Mouse (Mus musculus) spleen, postnatal 36 days (tissue): ENCODE measurements around the gene Kank3.
A peak's percentile ranks its signal among the peaks of the same experiment; 100 is the strongest.
"Not testable (repeated sequence)": the region's sequence is repeated elsewhere in the genome, so short reads cannot be mapped to it uniquely, and the experiment has no call there.

Source experiments
- DNase-seq, 2 experiments: peaks; one replicate each; pipeline ENCODE4 v3.0.0; 2022; ENCODE audit warnings: low spot score in 2 of 2, mixed read lengths in 1 of 2

Kank3 gene

DNA sequence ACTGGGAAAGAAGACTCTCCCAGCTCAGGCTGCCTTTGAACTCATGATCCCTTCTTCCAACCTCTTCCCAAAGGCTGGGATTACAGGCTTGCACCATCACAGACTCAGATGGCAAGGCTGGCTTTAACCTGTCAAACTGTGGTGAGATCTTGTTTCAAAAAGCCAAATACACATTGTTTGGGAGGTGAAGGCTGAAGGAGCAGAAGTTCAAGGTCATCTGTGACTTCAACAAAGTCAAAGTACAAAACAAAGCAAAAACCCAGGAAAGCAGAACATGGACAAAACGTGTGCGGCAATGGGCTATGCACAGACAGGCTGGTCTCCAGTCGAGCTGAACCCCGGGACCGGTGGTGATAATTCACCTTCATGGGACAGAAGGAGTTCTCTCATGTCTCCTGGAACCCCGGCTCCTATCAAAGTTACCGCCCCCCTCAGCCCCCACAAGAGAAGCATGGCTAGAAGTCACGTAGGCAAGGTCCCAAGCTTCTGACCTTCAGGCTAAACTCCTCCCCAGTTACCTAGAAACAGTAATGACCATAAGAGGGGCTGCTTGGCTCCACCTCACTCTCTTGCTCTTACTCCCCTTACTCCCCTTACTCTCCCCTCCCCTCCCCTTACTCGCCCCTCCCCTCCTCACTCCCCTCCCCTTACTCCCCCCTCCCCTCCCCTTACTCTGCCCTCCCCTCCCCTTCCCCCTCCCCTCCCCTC, 3.0 kb upstream of the Kank3 start:
- DNase-seq, result no peak

DNA sequence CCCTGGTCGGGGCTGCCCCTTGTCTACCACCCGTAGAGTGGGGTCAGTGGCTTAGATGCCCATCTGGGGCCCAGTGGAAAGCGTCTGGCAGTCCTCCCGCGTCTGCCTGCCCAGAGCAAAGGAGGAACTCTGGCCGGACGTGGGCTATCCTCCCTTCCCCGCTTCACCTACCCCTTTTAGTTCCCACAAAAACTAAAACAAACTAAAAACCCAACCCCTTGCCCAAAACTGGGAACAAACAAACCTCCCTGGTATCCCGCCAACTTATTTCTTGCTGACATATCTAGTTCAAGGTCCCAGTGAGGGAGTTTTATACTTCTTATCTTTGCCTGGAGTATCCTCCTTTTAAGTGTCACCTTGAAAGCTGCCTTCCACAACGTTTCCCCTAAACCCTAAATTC, 2.1 kb upstream of the Kank3 start:
- no peak for DNase-seq

DNA sequence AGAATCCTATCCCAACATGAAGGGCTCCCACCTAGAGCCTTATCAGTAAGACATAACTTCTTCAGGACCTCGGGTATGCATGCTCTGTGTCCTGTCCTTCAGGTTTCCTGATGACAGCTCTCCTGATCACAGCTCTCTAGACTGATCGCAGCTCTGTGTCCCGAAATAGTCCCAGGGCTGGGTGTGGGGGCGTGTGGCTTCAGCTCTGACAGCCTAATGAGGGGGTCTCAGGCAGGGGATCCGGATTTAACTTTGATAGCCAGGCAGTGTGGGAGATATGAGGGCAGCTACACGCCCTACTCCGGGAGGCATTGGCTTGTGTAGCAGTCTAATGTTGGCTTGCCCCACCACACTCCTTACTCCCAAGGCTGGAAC, 810 bp downstream of the Kank3 start:
- DNase-seq, result no peak

DNA sequence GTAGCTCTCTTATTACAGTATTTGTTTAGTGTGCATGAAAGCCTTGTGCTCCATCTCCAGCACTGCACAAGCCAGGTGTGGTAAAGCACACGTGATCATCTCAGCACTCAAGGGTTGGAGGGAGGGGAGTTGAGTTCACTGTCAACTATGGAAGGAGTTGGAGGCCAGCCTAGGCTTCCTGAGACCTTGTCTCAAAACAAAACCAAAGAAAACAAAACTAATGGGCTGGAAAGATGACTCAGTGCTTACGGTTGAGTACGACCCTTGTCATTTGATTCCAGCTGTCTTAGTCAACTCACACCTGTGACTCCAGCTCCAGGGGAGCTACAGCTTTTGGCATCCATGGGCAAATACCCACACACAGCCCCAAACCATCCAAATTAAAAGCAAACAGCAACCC, 2.2 kb downstream of the Kank3 start:
- no peak for DNase-seq

DNA sequence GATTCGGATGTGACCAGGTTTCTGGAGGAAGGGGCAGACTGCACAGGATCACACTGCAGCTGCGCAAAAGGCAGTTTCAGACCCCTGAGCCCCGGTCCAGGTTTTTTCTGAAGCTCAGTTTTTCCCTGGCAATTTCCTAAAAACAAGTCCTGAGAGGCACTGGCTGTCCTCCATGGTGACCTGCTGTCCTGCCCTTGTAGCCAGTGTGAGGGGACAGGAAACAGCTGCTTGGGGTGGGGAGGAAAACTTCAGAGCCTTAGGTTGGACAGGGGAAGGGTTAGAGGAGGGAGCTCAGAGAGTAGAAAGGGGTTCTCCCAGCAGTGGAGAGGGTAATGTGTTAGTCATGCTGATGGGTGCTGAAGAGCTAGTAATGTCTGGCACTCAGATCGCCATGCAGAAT, 2.7 kb downstream of the Kank3 start:
- DNase-seq, result peak in 1 of 2 experiments; percentile 12

DNA sequence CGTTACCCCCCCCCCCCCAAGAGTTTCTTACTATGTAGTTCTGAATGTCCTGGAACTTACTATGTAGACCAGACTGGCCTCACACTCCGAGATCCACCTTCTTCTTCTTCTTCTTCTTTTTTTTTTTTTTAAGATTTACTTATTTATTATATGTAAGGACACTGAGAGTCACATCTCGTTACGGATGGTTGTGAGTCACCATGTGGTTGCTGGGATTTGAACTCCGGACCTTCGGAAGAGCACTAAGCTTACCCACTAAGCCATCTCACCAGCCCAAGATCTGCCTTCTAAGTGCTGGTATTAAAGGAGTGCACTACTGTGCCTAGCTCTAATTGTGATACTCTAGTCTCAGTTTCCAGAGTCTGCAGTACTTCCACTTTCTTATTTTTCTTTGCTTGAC, 5.1 kb downstream of the Kank3 start:
- no peak for DNase-seq

DNA sequence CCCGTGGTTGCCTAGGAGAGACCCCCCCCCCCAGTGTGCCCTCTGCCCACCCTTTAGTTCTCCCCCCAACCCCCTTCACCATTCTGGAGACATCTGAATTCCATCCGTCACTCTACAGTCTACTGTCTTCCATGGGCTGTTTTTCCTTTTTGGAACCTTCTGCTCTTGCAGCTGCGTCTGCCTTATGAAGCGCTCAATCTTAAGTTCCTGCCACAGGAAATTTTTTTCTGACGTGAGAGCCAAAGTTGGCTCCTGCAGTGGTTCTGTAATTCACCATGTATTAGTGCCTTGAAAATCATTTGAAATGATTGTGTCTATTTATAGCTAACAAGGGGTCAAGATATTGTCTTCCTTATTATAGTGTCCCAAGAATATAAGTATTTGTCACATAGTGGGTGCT, 6.3 kb downstream of the Kank3 start:
- no peak for DNase-seq

DNA sequence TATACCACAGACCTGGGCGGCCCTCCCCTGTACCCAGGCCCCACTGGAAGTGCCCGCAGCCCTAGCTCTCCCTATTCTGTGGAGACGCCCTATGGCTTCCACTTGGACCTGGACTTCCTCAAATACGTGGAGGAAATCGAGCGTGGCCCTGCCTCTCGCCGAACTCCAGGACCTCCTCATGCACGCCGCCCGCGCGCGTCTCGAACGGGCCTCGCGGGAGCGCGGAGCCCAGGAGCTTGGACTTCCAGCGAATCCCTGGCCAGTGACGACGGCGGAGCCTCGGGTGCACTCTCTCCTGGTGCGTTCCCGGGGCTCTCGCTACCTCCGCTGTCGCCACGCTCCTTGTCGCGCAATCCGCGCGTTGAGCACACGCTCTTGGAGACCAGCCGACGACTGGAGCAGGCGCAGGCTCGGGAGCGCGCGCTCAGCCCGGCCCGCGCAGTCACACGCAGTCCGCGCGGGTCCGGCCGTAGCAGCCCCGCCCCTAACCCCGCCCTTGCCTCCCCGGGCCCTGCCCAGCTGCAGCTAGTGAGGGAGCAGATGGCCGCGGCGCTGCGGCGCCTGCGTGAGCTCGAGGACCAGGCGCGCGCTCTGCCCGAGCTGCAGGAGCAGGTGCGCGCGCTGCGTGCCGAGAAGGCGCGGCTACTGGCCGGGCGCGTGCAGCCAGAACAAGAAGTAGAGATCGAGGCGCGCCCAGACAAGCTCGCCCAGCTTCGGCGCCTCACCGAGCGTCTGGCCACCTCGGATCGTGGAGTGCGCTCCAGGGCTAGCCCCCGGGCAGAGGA, 7.1 kb downstream of the Kank3 start:
- peak; percentile 90 to 91 for DNase-seq

DNA sequence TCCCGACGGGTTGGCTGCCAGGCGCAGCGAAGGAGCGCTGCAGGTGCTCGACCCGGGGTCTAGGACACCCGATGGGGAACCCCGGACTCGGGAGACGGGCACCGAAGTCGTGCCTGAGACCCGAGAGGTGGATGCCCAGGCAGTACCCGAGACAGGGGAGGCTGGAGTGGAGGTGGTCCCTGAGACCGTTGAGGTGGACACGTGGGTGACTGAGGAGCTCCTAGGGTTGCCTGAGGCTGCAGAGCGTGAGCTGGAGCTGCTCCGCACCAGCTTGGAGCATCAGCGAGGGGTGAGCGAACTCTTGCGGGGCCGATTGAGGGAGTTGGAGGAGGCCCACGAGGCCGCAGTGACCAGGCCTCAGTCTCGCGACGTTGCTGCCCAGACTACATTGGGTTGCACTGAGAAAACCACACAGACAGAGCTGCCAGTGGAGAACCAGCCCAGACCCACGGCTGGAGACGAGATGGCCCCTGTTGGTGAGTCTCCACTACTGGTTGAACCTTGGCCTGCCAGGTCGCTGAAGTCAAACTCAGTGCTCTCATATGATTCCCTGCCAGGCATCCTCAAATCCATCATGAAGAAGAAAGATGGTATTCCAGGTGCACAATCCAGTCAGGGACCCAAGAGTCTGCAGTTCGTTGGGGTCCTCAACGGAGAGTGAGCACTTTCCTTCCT, 7.8 kb downstream of the Kank3 start:
- DNase-seq, result no peak

DNA sequence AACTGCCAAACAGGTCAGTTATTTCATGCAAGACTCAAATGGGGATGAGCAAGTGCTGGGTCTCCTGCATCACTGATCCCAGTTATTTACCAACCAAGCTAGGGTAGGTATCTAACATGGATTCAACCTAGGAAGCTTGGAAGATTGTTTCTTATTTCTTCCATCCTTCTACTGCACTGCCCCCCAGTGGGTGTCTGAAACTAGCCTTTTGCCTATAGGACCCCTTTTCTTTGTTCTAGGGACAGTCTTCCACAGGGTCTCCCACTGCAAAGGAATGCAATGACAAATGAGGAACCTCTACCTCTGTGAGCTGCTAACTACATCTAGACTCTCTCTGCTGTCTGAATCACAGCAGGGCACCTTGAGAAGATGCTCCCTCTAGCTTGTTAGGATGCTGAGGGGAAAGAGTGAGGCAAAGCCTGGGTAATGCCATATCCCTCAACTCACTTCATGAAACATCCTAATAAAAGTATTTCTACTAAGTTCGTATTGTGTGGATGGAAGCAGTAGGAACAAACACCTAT, 12.2 kb downstream of the Kank3 start:
- DNase-seq, result no peak

DNA sequence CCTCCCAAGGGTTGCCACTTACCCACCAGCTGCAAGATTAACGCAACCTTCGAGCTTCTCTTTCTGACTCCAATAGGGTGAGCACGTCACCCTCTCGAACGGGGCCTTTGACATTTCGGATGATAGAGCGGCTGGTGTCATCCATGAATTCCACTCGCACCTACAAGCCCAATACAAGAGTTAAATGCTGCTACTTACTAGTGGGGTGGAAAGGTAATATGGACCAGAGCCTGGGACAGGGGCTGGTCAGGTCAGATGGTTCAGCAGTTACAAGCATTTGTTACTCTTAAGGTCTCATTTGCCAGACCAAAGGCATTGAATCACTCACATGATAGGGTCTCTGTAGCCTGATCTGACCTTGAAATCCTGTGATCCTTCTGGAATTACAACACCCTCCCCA, 12.9 kb downstream of the Kank3 start:
- DNase-seq, result not testable (repeated sequence)

DNA sequence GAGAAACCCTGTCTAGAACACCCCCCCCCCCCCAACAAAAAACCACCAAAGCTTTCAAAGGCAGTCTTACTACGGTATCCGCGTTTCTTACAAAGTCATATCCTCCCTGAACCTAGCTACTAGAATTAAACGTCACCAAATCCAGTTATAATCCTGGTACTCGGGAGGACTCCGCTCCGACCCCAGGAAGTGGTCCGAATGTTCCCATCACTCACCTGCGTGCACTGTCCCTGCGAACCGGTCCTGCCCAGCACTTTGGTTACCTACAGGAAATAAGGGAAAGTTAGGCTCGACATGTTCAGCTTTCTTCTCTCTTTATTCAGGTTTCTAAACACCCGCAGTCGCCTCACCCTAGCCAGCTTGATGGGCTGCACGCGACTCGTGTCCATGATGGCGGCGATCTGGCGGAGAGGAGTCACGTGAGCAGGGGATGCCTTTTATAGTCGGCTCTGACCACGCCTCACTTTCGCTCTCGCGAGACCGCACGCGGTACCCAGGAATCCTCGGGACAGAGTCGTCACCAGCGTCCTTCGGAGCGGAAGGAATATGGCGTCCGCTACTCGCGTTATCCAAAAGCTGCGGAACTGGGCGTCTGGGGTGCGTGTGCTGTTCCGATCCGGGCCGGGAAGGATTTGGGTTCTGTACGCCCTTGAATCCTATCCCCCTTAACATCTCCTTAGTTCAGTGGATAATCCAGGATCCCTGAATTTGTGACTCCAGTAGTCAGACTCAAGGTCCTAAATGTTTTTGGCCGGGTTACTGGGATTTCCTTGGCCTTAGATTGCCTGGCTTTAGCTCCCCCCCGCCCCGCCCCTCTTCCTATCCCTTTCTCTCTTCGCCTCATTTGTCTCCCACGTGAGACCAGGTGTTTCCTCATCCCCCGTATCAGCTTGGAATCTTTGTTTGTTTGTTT, 14.0 kb downstream of the Kank3 start, which contains the start of the genes Rps28 and Ndufa7:
TSS of gene Rps28 (minus strand) at position 479 of the 913 bp plus-strand sequence.
TSS of gene Ndufa7 (plus strand) at position 489 of the 913 bp plus-strand sequence.
- peak; percentile 97 for DNase-seq

DNA sequence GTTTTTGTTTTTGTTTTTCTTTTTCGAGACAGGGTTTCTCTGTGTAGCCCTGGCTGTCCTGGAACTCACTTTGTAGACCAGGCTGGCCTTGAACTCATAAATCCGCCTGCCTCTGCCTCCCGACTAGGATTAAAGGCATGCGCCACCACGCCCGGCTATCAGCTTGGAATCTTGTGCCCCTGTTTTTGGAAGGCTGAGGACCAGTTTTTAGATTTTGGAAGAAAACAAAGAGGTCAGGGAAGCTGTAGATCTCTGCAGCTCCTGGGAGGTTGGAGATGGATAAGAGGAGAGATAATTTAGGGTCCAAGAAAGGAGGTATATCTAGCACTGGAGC, 14.6 kb downstream of the Kank3 start:
- DNase-seq, result not testable (repeated sequence)

DNA sequence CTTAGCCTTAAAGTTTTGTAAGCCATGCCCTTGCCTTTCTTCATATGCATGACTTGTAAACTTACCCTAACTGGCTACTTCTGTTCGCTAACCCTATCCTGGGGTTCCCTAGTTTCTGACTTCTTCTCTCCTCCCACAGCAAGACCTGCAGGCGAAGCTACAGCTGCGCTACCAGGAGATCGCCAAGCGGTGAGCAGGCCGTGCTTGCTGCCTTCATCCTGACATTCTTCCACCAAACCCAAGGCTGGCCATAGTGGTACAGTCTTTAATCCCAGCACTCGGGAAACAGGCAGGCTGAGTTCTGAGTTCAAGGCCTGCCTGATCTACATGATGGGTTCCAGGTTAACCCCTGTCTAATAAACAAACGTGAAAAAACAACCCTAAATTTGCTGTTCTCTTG, 15.1 kb downstream of the Kank3 start:
- no peak for DNase-seq

DNA sequence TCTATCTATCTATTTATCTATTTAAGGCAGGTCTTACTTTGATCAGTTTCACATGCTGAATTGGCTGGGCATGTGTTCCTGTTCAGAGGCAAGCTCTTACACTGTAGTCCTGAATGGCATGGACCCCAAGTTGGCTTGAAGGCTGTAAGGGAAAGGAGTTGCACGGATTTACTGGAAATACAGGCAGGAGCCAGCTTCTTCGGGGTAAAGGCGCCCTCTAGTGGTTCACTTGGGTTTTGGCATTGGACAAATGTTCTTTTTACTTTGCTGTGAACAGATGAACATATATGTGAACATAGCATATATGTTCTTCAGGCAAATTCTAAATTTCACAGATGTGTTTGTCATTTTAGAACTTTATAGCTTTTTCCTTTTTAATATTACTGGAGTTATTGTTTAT, 16.5 kb downstream of the Kank3 start:
- DNase-seq, result peak; percentile 31 to 50

DNA sequence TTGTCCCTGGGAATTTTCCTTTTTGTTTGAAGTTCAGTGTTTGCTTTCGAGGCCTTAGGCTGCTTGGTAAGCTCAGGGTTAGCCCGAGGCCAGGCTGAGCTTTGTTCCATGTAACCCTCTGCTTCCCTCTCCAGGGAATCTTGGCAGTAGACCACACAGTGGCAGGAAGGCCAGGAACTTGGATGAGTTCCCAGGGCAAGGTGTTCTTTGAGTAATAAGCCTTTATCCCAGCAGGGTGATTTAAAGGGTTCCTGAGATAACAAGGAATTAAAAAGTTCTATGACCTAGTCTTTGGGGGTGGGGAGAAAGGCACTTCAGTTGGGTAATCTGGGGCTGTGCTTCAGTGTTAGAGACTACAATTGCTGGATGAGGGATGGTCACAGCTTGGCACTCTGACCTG, 18.6 kb downstream of the Kank3 start:
- no peak for DNase-seq

DNA sequence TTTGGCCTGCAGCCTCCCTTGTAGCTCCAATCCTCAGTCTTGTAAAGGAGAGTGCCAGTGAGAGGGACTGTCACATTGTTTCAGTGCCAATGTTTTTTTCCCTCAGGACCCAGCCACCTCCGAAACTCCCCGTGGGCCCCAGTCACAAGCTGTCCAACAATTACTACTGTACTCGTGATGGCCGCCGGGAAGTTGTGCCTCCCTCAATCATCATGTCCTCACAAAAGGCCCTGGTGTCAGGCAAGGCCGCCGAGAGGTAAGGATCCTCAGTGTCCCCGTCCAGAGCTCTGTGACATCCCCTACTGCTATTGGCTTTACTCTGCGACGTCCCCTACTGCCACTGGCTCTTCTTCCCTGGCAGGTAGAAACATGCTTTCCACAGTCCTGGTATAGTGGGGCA, 19.2 kb downstream of the Kank3 start:
- no peak for DNase-seq

DNA sequence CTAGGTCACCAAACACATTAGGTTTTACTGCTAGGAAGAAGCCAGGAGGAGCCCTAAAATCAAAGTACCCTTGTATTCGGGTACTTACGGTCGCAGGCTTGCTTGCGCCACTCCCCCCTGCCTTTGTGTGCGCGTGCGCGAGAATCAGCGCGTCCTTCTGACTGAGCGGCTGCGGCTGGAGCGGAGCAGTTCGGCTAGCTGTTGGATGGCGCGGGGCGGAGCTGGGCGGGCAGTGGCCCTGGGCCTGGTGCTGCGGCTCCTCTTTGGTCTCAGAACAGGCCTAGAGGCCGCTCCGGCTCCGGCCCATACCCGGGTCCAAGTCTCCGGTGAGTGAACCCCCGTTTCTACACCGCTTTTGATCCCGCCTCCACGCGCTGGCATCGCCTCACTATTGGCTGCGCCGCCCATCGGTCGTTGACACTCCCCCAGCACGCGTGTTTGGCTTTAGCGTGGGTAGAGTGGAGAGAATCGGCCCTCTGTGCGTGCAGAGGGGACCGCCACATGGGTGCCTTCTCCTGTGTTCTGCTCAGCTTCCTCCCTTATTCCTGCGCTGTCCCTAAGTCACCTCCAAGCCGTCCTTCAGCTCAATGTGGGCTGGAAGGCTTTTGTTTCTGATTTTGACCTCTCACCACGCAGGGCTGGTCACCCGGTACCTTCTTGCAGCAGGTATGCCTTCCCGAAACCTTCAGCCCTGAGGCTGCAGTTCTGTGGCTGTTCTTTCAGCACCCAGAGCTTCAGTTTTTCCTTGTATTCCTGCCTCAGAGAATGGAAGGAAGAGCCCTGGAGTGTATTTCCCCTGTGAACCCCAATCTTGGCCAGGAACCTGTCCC, 32.9 kb downstream of the Kank3 start, which contains the start of gene Cd320:
TSS of gene Cd320 (plus strand) at position 126 of the 830 bp plus-strand sequence.
- peak; percentile 88 to 90 for DNase-seq

DNA sequence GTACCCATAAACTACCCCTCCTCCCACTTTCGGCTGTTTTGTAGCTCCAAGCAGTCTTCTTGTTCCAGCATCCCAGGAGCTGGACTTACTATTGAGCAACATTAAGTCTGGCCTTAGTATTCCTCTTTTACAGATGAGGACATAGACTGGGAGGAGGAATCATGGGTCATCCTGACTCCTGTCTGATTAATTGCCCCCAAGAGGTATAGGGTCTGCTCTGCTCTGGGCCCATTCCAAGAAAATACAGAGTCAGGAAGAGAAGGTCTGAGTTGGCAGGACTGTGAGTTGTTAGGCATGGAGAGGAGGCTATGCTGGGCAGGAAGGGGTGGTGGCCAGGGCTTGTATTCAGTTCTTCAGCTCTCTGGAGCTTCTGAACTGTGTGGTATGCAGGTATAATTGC, 33.9 kb downstream of the Kank3 start:
- DNase-seq, result no peak

DNA sequence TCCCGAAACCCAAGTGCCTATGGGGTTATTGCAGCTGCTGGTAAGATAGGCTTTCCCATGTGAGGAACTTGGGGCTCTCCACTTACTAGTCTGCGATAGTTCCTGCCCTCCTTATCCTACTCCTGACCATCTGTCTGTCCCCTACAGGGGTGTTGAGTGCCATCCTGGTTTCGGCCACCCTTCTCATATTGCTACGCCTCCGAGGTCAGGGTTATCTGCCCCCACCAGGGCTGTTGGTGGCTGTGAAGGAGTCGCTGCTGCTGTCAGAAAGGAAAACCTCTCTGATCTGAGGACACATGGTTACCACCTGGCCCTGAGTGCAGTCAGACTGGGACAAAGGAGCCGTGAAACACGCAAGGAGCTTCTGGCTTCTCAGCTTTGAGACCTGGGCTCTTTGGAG, 37.8 kb downstream of the Kank3 start:
- DNase-seq, result no peak

DNA sequence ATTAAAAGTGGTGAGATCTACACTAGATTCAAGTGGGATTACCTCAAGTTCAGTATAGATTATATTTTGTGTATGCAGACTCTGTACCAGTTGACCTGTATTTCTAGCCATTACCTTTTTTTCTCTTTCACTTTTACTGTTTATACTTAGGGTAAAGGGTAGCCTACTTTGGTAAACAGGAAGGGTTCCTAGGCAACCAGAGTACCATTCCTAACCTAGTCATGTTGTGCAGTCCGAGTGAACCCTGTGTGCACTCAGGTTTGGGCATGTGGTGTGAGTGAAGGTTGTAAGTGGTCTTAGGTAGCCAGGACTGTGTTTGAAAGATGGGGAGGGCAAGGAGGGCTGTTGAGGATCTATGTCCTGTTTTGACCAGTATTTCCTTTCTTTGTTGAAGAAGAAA, 41.0 kb downstream of the Kank3 start:
- no peak for DNase-seq
